Mouse (Mus musculus) megakaryocyte, embryonic 14.5 days (primary cell): ENCODE measurements around the gene Bcl2.

Experiments used
- FLI1 ChIP-seq: IDR thresholded peaks from 2 replicates; pipeline ENCODE4 v1.6.1; 2012; ENCODE audit warnings: low read length, inconsistent platforms, mixed read lengths
- GATA1 ChIP-seq: IDR thresholded peaks from 3 replicates; pipeline ENCODE4 v1.6.1; 2012; ENCODE audit warnings: mixed read lengths, low read length, inconsistent platforms, borderline replicate concordance

DNA sequence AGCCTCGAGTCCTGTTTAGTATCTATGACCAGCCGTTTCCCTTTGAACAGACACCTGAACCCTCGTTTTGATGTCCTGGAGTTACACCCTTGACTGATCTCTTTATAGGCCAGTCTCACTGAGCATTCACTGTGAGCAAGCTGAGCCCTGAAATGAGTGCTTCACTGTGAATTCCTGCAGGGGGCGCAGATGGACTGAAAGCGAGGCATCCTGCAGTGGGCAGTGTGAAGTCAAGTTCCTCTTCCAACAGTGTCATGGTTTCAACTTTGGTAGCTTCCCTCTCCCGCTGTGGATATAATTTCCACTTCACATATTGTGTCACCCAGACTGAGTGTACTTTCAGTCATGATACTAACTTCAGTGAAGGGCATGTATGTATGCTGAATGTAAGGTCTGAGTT lies 202.5 kb downstream of the Bcl2 start:
- TF ChIP-seq GATA1 (no peak), FLI1 (no peak)
